Mouse (Mus musculus): ENCODE measurements around the gene Htra1.

Htra1 gene

DNA sequence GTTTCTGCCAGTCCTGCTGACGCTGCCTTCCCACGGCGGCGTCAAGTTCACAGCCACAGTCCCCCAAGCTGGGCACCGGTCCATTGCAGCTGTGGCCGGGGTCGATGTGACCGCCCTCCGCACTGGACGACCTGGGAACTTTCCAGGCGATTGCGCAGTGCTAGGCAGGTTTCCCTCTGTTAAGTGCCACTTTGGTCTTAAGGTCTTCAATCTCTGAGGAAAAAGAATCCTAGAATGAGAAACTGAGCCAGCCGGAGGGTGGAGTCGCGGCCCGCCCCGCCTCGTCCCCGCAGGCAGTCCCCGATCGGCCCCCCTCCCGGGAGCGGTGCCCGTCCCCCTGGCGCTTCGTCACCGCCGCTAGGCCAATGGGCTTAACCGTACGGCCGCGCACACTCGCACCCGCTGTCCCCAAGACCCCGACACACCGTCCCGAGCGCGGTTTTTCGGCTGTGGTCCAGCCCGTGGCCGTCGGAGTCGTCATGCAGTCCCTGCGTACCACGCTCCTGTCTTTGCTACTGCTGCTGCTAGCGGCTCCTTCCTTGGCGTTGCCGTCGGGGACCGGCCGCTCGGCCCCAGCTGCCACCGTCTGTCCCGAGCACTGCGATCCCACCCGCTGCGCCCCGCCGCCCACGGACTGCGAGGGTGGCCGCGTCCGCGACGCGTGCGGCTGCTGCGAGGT is at the start of gene Htra1:
Gene Htra1, plus strand, starts transcription at position 319 of the 679 bp plus-strand sequence.
- no peak for DNase-seq (ENCODE audit: low read depth, low spot score)

DNA sequence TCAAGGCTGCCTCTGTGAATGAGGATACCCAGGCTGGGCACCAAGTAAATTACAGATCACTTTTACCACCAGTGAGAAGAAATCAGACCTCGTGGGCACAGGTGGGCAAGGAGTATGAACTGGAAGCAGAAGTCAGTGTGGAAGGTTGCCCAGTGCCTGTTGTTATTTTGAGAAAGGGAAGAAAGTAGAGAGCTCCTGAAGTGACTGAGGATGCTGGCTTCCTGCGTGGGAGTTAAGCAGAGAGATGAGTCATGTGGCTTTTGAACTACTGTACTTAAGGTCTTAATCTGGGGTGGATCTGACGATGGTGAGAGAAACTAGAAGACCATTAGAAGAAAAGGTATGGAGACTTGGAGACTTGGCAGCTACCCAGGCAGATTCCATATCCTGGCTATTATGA is 49.7 kb upstream of the Htra1 start:
- DNase-seq (ENCODE audit: low read depth, low spot score) = peak; percentile 10

DNA sequence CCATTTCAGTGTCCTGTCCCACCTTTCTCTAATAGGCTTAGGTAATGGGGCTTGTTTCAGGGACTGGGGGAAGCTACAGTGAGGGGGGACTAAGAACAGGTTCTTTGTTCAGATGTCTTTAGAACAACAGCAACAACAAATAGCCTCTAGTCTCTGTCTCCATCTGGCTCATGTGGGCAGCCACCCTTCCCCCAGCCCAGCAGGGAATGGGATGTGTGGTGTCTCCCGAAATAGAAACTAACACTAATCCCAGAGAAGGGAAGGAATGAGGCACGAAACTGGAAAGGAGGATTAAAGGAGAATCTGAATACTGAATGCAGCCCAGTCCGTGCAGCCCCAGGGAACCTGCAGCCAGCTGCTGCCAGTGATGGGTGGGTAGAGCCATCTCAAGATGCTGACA is 48.0 kb upstream of the Htra1 start:
- no peak for DNase-seq (ENCODE audit: low read depth, low spot score)

DNA sequence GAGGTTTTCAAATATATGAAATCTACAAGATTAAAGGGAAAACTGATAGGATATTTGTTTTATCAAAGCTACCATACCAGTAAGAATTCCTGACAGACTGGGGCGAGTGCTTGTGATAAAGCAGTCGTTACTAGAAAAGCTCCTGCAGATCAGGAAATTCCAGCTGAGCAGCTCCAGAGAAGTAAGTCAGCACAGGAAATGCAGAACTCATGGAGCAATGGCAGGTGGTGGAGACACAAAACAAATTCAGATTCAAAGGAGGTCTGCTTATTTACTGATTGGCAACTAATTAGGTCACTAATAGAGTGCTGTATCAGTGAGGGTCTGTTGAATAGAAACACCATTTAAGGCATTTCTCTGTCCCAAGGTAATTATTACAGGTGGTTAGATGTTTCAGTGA is 45.0 kb upstream of the Htra1 start:
- no peak for DNase-seq (ENCODE audit: low read depth, low spot score)

DNA sequence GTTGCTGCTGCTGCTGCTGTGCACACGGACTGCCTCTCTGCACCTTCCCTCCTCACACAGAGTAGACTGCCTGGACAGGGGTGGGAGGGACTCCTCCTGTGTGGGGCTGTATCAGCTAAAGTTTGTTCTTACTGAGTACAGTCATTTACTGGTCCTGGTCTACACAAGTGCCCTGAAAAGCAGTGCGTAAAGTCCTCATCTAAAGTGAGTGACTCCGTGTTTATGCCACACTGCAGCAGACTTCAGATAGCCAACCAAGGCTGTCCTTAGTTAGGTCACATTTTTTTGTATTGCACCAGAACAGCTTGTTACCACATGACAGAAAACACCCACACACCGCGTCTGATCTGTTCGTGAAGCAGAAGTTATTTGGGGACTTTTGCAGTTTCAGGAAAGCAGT is 42.9 kb upstream of the Htra1 start:
- DNase-seq (ENCODE audit: low read depth, low spot score) = no peak

DNA sequence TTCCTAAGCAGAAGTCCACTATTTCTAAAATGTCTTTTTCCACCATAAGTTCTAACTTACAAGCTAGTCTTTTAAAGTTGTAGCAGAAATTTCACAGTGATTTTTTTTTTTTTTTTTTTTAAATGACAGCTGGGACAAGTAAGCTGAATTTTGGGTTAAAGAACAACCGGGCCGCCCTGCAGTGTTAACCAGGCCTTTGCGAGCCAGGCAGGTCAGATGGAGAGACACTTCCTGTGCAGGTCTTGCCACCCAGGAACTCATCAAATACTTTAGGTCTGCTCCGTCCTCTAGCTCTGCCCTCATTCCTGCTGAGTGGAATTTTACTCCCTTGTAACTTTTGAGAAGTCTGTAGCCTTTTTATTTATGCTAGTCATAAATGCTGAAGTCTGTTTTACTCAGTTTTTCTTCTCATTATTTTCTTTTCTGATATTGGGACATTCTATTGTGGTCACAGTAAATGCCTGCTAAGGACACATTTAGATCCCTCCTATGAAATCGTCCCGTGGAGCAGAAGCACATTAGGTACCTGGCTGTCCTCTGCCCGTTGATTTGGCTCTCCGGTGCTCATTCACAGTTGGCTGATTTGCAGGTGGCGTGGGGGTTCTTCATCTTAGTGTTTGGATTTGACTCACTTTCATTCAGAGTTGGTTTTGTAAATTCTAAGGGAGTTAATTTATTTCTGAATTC is 40.8 kb upstream of the Htra1 start:
- DNase-seq (ENCODE audit: low read depth, low spot score) = no peak

DNA sequence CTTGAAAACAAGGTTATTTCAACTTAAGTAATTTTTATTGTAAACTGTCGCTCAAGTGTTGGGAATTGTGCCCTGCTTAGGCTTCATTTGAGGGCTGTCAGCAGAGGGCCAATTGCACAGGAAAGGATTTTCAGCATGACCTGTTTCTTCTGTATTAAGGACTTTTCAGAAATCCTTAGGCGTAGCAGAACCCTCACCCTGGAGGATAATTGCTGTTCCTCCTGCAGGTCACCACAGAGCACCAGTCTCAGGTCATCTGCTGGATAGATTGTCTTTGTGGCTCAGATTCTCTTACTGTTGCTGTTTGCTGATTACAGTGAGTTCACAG is 40.3 kb upstream of the Htra1 start:
- no peak for DNase-seq (ENCODE audit: low read depth, low spot score)

DNA sequence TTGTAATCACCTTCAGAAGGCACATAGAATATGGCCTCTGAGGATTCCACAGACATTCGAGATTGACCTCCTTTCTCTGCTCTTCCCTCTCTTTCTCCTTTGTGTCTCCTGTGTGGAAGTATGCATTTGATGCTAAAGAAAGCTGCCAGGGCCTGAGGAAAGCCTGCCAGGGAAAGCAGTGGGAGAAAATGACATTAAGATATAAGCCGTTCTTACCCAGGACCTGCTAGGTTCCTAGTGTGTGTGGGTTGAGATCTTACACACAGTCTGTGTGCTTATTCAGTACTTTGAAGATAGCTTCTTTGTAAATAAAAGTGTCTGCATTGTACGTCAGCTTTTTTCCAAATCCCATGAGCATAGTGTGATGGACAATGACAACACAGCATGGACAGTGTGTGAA is 39.8 kb upstream of the Htra1 start:
- DNase-seq (ENCODE audit: low read depth, low spot score) = no peak

DNA sequence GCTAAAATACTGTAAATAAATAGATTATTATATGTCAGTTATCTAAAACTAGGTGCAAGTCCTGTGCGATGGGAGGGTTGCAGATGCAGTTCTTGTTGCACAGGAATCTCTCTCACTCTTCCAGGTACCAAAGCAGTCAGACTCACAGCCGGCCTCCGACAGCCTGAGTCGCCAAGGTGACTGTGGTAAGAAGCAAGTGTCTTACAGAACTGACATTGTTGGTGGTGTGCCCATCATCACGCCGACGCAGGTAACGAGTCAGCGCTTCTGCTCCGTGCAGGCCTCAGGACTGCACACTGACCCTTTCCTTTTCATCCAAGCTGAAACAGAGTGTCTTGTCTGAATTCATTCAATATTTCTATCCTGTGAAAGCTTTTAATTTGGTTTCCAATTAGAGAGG is 38.7 kb upstream of the Htra1 start:
- DNase-seq (ENCODE audit: low read depth, low spot score) = no peak

DNA sequence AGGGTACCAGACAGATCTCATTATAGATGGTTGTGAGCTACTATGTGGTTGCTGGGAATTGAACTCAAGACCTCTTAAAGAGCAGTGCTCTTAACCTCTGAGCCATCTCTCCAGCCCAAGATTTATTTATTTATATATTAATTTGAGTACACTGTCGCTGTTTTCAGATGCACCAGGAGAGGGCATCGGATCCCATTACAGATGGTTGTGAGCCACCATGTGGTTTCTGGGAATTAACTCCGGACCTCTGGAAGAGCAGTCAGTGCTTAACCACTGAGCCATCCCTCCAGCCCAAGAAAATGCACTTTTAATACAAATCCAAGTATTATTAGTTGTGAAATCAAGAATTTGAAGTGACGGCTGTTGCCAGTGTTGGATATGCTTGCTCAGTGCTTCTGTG is 37.5 kb upstream of the Htra1 start:
- peak; percentile 54 for DNase-seq (ENCODE audit: low read depth, low spot score)

DNA sequence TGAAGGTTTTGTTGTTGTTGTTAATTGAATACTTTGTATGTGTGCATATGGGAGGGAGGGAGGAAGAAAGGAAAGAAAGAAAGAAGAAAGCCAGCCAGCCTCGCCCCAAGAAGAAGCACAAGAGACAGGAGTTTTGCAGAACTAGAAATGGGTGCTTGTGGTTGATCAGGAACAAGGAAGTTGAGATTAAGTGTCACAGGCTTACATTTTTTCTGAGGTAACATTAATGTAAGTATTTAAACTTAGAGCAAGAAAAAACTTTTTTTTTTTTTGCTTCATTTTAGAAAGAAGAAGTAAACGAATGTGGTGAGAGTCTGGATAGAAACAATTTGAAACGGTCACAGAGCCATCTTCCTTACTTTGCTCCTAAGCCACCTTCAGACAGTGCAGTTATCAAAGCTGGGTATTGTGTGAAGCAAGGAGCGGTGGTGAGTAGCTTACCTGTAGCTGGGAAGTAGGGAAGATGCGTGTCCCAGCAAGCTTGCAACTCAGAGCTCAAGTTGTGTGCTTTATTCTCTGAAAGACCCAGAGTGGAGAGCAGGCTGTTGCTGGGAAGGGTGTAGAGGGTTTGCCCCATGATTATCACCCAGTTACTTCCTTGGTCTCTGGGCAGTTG is 35.6 kb upstream of the Htra1 start:
- DNase-seq (ENCODE audit: low read depth, low spot score) = no peak

DNA sequence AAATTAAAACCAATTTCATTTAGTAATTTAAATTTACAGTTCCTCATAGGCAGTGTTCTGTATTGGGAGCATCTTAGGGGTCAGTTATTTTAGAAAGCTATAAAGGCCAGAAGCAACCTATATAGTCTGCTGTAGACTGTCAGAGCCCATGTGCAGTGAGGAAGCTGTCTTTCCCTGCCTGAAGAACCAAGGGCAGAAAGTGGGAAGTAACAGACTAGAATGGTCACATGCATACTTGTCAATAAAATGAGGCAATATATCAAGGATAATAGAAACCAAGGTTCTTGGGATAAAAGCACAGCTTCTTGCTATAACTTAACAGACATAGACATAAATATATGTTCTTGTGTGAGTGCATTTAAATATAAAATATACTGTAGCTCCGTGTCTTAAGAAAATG is 33.0 kb upstream of the Htra1 start:
- DNase-seq (ENCODE audit: low read depth, low spot score) = no peak

DNA sequence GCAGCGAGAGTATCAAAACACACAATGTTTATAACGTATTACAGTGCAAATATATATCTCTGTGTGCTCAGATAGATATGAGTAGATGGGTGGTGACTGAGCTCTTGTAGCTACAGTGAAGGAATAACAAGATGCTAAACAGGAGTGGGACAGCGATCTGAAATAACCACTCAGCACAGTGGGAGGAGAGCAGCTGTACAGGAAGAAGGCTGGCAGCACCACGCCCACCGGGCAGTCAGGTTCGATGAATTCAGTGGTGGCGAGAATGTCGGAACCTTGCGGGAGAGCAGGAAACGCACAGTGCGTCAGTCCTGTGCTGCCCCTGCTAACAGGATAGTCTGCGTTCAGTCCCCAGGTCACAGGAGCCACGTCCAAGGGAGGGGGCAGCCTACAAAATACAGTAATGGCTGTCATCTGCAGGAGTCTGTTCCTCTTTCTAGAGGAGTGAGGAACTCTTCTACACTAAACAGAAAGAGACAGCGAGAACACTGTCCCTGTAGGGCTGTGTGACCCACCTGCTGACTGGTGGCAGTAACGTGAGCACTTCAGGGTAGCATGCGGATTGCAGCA is 32.3 kb upstream of the Htra1 start:
- DNase-seq (ENCODE audit: low read depth, low spot score) = no peak

DNA sequence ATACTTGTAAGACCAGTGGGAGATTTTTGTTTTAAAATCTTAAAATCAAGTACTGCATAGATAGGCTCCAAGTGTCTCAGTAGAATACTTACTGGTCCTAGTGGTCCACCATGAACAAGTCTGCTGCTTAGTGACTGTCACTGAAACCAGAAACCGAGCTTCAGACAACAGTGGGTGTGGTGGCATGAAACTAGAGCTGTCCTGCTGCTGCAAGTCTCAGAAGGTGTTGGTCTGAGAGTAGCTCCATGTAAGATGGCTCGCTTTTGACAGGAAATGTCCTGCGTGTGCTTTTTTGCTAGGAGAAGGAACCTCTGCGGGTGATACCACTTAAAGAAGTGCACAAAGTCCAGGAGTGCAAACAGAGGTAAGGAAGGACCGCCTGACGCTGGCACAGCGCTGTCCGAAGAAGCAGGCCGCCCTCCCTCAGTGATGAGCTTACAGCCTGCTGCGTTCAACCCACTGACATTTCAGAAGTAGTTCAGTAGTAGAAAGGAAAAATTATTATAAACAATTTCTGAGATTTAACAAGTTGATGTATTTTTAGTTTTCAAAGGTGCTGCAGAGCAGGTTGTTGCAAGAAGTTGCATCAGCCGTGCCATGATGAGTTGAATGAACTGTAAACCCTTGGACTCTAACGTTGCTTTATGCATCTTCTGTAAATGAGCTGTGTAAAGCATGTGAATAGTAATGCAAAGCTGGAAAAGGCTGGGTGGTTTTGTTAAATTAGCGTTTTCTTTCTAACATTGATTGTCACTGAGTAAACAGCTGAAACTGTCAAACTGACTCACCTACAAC is 31.1 kb upstream of the Htra1 start:
- DNase-seq (ENCODE audit: low read depth, low spot score) = peak; percentile 31

DNA sequence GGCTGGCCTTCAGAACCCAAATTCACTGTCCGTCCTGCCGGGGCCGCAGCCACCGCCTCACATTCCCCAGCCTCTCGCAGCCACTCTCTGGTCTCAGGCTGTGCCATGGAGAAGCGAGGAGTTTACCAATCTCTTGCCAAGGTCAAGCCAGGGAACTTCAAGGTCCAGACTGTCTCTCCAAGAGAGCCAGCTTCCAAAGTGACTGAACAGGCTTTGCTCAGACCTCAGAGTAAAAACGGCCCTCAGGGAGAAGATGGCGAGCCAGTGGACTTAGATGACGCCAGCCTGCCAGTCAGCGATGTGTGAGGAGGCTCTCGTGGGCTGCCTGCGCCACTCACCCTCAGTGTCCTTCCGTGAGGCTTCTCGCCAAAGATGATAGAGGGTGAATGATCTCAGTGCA is 25.1 kb upstream of the Htra1 start:
- DNase-seq (ENCODE audit: low read depth, low spot score) = no peak

DNA sequence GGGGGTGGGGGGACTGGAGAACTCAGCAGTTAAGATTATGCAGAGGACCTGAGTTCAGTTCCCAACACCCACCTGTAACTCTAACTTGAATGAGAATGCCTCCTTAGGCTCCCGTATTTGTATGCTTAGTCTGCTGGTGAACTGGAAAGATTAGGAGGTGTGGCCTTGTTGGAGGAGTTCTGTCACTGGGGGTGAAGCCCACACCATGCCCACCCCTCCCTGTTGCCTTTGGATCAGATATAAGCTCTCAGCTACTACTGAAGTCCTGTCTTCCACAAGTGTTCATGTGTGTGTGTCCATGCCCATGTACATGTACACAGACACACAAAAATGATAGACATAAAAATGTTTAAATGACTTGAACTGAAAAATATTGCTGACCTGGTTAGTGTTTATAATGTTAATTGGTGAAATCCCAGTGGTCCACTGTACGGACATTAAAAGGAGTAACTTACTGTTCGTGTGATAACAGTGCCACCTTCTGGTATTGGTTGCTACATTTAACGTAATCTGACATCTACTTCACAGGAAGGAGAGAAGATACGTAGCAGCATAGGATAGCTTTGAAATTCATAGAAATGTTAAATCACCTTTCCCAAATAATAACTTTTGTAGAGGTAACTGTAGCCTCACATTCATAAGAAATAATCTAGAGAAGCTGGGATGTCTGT is 21.1 kb upstream of the Htra1 start:
- peak; percentile 63 for DNase-seq (ENCODE audit: low read depth, low spot score)

DNA sequence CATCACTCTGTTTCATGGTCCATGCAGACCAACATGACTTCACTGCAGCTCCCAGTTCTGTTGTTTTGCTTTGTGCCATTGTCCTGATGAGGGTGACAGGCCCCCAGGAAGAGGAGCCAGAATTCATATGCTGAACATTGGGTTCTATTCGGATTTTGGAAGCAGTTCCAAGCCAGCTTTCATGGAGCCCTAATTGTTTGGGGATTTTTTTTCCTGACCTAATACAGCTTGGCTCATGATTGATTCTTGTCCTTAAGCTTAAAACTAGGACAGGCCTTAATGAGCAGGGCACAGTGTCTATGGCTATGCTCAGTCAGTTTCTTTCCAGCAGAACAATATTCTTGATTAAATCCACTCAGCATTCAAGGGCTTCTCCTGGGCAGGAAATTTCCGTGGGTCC is 17.7 kb upstream of the Htra1 start:
- DNase-seq (ENCODE audit: low read depth, low spot score) = no peak

DNA sequence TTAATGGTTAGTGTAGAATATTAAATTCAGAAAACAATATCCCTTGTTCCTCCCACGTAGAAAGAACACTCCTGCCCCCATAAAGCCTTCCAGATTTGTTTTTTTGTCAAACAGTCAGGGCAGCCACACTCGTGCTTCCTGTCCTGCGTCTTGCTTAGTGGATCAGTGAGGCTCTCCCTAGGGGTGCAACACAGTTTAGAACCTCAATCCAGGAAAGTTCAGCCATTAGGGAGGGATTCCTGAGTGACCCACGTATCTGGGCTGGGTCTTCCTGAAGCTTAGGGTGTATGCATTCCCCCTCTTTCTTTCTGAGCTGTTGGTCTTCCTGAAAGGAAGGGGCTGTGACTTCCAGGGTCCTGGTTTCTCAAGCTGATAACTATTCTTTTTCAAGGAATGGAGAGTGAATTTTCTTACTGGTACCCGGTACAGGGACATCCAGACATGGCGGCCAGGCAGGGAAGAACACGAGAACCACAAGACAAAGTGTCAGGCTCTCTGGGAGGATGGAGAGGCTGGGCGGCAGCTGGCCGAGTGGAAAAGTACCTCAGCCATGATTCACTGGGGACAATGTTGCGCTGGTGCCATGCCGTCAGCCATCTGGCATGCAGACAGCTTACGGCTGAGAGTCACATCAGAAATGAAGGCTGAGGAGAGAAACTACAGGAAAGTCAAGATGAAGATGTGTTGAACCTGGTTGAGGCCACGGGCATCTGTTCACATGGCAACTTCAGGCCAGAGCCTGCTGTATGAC is 12.8 kb upstream of the Htra1 start:
- DNase-seq (ENCODE audit: low read depth, low spot score) = peak; percentile 30

DNA sequence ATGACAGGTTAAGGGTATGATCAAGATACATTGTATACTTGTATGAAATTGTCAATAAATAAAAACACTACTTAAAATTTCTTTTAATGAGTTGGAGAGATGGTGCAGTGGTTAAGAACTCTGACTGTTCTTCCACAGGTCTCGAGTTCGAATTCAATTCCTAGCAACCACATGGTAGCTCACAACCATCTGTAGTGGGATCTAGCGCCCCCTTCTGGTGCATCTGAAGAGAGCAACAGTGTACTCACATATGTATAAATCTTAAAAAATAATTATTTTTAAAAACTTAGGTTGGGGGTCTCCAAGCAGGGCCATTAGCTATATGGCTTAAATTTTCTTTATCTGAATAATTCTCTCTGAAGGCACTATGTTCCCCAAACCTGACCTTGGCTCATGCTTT is 5.5 kb upstream of the Htra1 start:
- DNase-seq (ENCODE audit: low read depth, low spot score) = no peak

DNA sequence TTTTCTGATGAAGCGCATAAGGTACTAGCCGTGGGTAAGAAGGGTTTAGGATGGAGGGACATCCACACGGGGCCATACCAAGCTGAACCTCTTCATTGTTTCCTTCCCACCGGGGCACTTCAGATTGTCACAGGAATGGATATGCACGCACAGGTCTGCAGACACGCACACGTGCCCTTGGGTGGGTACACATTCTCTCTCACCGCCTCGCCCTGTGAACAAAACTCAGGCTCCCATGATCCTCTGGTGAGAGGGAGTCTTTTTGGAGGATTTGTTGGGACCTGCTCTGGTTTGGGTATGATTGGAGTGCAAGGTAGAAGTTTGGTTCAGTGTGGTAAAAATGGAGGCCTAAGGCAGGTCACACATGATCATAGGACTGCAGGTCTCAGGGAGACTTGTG is 3.0 kb upstream of the Htra1 start:
- no peak for DNase-seq (ENCODE audit: low read depth, low spot score)

DNA sequence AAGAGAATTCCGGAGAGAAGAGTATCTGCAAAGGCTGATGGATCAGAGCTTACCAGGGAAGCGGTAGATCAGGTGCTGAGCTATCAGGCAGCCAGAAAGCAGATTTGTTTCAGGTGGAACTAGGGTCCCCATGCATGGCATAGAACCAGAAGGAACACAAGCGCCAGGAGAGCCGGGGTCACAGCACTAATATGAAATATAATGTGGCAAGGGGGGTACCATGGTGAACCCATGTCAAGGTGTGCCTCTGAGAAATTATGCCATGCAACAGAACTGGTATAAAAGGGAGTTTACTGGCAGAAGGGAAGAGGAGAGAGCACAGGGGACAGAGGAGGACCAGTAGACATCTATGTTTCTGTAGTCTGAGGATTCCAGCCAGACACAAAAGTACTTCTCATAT is 1.3 kb upstream of the Htra1 start:
- no peak for DNase-seq (ENCODE audit: low read depth, low spot score)
